Mouse (Mus musculus) olfactory bulb, adult 2 months (tissue): ENCODE results near the gene Macf1.

Experiments
- CTCF ChIP-seq: fragments of 200-500 bp; IDR thresholded peaks from 2 replicates; pipeline ENCODE4 v1.5.1; 2012; ENCODE audit warnings: low read depth, mild to moderate bottlenecking, low read length, moderate library complexity; ENCODE audit not compliant: insufficient read depth
- POLR2A ChIP-seq: fragments of 200-500 bp; IDR thresholded peaks from 2 replicates; pipeline ENCODE4 v1.6.1; 2012; ENCODE audit warnings: mild to moderate bottlenecking, low read depth, low read length, moderate library complexity; ENCODE audit not compliant: insufficient read depth

DNA sequence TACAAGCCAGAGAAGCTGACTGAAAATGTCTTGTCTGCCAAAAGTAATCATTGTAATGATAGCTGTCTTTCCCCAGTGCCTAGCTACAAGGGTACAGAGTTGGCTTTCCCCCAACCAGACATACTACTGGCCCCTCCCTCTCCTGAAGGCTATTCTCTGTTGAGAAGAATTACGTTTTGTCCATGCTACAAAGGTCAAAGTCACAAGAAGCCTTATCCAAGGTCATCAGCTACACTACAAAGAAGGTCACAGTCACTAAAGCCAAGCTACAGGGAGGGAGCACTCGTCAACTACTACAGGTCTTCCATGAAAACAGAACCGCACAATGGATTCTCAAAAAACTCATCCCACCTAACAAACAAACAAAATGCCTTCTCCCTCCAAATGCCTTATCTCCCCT, 49.7 kb downstream of the Macf1 start:
- TF ChIP-seq POLR2A (no peak), CTCF (no peak)
